Mouse (Mus musculus): ENCODE measurements around the gene Tsc2. TPM values are rescaled to one million over a fixed set of nuclear protein-coding genes. Genes with fewer than 3 reads are reported as not detected.

Gene Tsc2
- total RNA-seq (2021) (100 to 1,000 TPM; 104 to 110 TPM), polyA plus RNA-seq (2012; rRNA removed) (178 and 194 TPM in 2 replicates)
- long read RNA-seq, full-length matches to known transcripts = 8 of 93 reads
- long read RNA-seq, partial matches to known transcripts = 61 of 93 reads
- long read RNA-seq, other reads (novel, unspliced or antisense) = 24 of 93 reads

DNA sequence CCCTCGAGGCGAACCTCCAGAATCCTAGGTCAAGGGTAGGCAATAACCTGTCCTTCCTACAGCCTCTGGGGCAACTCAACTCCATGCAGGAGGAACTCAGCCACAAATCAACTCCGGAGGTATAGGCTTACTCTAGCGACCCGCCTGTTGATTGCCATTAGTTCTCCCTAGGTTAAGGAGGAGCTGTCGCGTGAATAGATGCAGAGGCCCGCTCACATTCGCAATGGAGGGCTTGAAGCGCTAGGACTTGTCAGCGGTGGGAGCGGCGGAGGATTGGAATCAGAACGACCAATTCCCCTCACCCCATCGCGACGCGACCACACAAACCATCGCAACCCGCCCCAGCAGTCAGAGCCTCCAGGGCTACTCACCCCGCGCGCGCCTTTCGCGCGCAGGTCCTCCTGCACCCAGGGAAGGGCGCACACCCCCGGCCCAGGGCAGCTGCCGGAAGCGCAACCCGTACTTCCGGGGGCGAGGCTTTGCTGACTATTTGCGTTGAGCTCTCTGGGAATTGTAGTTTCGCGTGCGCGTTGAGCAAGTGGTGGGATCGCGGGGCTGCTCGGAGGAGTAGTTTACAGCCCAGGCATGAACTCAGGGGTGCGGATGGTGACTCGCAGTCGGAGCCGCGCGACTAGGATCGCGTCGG lies at the start of gene Tsc2, which contains the start of gene Nthl1:
Tsc2 (minus strand) TSS at position 464 of the 646 bp plus-strand sequence.
Nthl1 (plus strand) TSS at position 514 of the 646 bp plus-strand sequence.
- peak; percentile 88 to 89 for DNase-seq
- WGBS = 1% methylated on average over 51 of the region's 51 CpGs
- TF ChIP-seq EP300 (IDR thresholded peaks at IDR 0.05; ENCODE audit: insufficient read depth, low read depth, low read length) (0 out of 2 replicates have a peak, but pooled peaks have one; percentile 16), POLR2A (IDR thresholded peaks at IDR 0.05; ENCODE audit: insufficient read depth, low read depth, low read length) (peak; percentile 87), CTCF (IDR thresholded peaks at IDR 0.05) (no peak)
- Histone ChIP-seq H3K36me3 (ENCODE audit: control insufficient read depth, insufficient read depth, low read length) (no peaks in the 10 kb centered on the region), H3K27me3 (ENCODE audit: control insufficient read depth, insufficient read depth, low read length) (no peaks in the 10 kb centered on the region), H3K4me3 (peak within 1 kb of the TSS; percentile 73), H3K4me1 (ENCODE audit: control insufficient read depth, insufficient read depth, low read length) (peaks cover 26% of the 10 kb centered on the region), H3K79me2 (replicated peaks; ENCODE audit: control insufficient read depth, insufficient read depth, low read length) (no peaks in the 10 kb centered on the region), H3K27ac (peak within 1 kb of the TSS; percentile 98), H3K9ac (ENCODE audit: low read depth, low read length) (peak within 1 kb of the TSS; percentile 81)
- intact Hi-C loops (cut with DNase I) = loop anchor here (1.0 kb wide), 1 partner anchor 18 kb away; the partner anchor contains the start of gene Slc9a3r2

DNA sequence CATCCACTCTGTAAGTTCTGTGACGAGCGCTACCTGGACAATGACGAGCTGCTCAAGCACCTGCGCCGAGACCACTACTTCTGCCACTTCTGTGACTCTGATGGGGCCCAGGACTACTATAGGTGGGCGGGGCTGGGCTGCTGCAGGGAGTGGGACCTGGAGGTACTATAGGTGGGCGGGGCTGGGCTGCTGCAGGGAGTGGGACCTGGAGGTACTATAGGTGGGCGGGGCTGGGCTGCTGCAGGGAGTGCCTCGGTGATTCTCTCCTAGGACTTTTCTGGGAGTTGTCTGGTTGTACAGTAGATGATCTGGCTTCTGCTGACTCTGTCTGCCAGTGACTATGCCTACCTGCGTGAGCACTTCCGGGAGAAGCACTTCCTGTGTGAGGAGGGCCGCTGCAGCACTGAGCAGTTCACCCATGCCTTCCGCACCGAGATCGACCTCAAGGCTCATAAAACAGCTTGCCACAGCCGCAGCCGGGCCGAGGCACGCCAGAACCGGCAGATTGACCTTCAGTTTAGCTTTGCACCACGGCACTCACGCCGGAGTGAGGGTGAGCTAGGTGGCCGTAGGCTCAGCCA lies 45.2 kb upstream of the Tsc2 start:
- H3K36me3 ChIP-seq (ENCODE audit: control insufficient read depth, insufficient read depth, low read length) = no peaks in the 10 kb centered on the region
- WGBS = 92% methylated on average over 24 of the region's 24 CpGs
- intact Hi-C loops (cut with DNase I) = loop anchor here (2.0 kb wide), 1 partner anchor 17 kb away; no protein-coding TSS in a partner anchor

DNA sequence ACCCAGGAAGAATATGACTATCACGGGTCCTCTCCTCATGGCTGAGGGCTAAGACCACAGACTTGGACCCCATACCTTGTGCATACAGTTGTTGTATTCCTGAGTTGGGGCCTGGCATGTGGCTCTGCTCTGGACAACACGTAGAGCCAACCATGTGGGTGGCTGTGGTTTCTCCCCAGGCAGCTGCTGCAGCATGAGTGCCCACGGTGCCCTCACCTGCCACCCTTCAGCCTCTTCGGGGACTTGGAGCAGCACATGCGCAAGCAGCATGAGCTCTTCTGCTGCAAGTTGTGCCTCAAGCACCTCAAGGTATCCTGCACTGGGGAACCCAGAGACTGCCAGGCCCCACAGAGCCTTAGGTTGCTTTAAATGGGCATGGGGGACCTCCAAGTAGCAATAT lies 44.4 kb upstream of the Tsc2 start:
- H3K36me3 ChIP-seq (ENCODE audit: control insufficient read depth, insufficient read depth, low read length) = no peaks in the 10 kb centered on the region
- intact Hi-C loops (cut with DNase I) = loop anchor here (2.0 kb wide), 1 partner anchor 18 kb away; no protein-coding TSS in a partner anchor
- WGBS = 98% methylated on average over 5 of the region's 5 CpGs
- no peak for DNase-seq
- TF ChIP-seq CTCF (IDR thresholded peaks at IDR 0.05) (no peak), EP300 (IDR thresholded peaks at IDR 0.05; ENCODE audit: insufficient read depth, low read depth, low read length) (no peak), POLR2A (IDR thresholded peaks at IDR 0.05; ENCODE audit: insufficient read depth, low read depth, low read length) (no peak)
- H3K79me2 ChIP-seq (replicated peaks; ENCODE audit: control insufficient read depth, insufficient read depth, low read length) = peaks cover 1% of the 10 kb centered on the region; the same call in 1 of the 2 replicates
- no peak overlapping the region for H3K27ac ChIP-seq
- no peak overlapping the region for H3K4me3 ChIP-seq
- H3K9ac ChIP-seq (ENCODE audit: low read depth, low read length) = no peak overlapping the region
- no peaks in the 10 kb centered on the region for H3K27me3 ChIP-seq (ENCODE audit: control insufficient read depth, insufficient read depth, low read length)
- H3K4me1 ChIP-seq (ENCODE audit: control insufficient read depth, insufficient read depth, low read length) = peaks cover 8% of the 10 kb centered on the region

More for the DNA sequence above, 45.2 kb upstream of the Tsc2 start:
- Histone ChIP-seq H3K9ac (ENCODE audit: low read depth, low read length) (no peak overlapping the region), H3K4me1 (ENCODE audit: control insufficient read depth, insufficient read depth, low read length) (peaks cover 3% of the 10 kb centered on the region), H3K79me2 (replicated peaks; ENCODE audit: control insufficient read depth, insufficient read depth, low read length) (peaks cover 1% of the 10 kb centered on the region; the same call in 1 of the 2 replicates), H3K4me3 (no peak overlapping the region), H3K27me3 (ENCODE audit: control insufficient read depth, insufficient read depth, low read length) (no peaks in the 10 kb centered on the region), H3K27ac (no peak overlapping the region)
- TF ChIP-seq EP300 (IDR thresholded peaks at IDR 0.05; ENCODE audit: insufficient read depth, low read depth, low read length) (no peak), POLR2A (IDR thresholded peaks at IDR 0.05; ENCODE audit: insufficient read depth, low read depth, low read length) (no peak), CTCF (IDR thresholded peaks at IDR 0.05) (no peak)
- DNase-seq = no peak

DNA sequence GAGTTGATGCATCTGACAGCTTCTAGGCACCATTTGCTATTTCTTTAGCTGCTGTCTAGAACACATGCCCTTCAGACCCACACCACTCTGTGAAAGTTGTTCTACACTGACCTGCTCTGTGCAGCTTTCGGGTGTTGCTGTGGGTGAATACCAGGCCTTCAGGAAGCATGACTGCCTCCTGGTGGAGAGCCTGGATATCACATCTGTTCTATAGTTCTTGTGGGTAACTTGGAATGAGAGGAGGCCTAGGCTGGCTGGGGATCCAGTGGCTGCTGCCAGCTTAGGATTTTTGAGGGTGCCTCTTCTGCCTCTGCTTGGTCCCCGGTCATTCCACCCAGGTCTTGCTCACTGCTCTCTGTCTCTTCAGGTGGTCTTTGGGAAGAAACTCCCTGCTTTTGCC lies 43.8 kb upstream of the Tsc2 start:
- 53% methylated on average over 2 of the region's 2 CpGs for WGBS
- TF ChIP-seq CTCF (IDR thresholded peaks at IDR 0.05) (peak; percentile 87), POLR2A (IDR thresholded peaks at IDR 0.05; ENCODE audit: insufficient read depth, low read depth, low read length) (no peak)
- intact Hi-C loops (cut with DNase I) = loop anchor here (2.0 kb wide), 1 partner anchor 19 kb away; no protein-coding TSS in a partner anchor
- DNase-seq = peak; percentile 57 to 61
- Histone ChIP-seq H3K79me2 (replicated peaks; ENCODE audit: control insufficient read depth, insufficient read depth, low read length) (peaks cover 1% of the 10 kb centered on the region), H3K27ac (no peak overlapping the region), H3K9ac (ENCODE audit: low read depth, low read length) (no peak overlapping the region), H3K36me3 (ENCODE audit: control insufficient read depth, insufficient read depth, low read length) (no peaks in the 10 kb centered on the region), H3K4me3 (no peak overlapping the region), H3K4me1 (ENCODE audit: control insufficient read depth, insufficient read depth, low read length) (peaks cover 12% of the 10 kb centered on the region), H3K27me3 (ENCODE audit: control insufficient read depth, insufficient read depth, low read length) (no peaks in the 10 kb centered on the region)

DNA sequence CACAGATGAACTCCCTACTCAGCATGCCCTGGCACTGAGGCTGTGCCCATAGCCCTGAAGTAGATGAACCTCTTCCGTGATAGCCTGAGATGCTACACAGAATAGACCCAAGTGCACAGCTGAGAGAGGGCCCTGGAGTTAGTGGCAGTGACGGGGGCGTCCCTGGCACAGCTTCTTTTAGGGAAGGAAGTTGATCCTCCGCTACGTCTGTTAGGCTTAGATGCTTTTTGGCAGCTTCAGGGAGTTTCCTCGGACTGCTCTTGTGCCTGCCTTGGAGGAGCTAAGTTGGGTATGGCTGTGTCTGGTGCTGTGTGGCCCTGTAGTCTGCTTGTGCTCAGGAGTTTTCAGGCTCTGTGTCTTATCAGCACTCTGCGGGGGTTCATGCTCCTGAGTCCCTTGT lies 41.8 kb upstream of the Tsc2 start:
- no peak for DNase-seq
- intact Hi-C loops (cut with DNase I) = no loop called here
- Histone ChIP-seq H3K4me3 (no peak overlapping the region), H3K36me3 (ENCODE audit: control insufficient read depth, insufficient read depth, low read length) (no peaks in the 10 kb centered on the region), H3K79me2 (replicated peaks; ENCODE audit: control insufficient read depth, insufficient read depth, low read length) (peaks cover 1% of the 10 kb centered on the region), H3K4me1 (ENCODE audit: control insufficient read depth, insufficient read depth, low read length) (peaks cover 16% of the 10 kb centered on the region), H3K27ac (no peak overlapping the region), H3K27me3 (ENCODE audit: control insufficient read depth, insufficient read depth, low read length) (no peaks in the 10 kb centered on the region), H3K9ac (ENCODE audit: low read depth, low read length) (no peak overlapping the region)
- 34% methylated on average over 7 of the region's 7 CpGs for WGBS
- TF ChIP-seq CTCF (IDR thresholded peaks at IDR 0.05) (no peak), EP300 (IDR thresholded peaks at IDR 0.05; ENCODE audit: insufficient read depth, low read depth, low read length) (no peak), POLR2A (IDR thresholded peaks at IDR 0.05; ENCODE audit: insufficient read depth, low read depth, low read length) (no peak)
